Mouse (Mus musculus): ENCODE data around the gene Ccdc167. TPM values are rescaled to one million over a fixed set of nuclear protein-coding genes. Genes with fewer than 3 reads are reported as not detected.

Gene Ccdc167
- 14.5 and 15.7 TPM in 2 replicates for polyA plus RNA-seq (2011; ENCODE audit: insufficient read depth, insufficient read length, low read depth, missing spikeins)

GRCm38 (mm10) chr17:29716732-29717445 lies at the start of gene Ccdc167:
Ccdc167 (minus strand) TSS chr17:29717044.
- Histone ChIP-seq H3K27me3 (ENCODE audit: control insufficient read depth, insufficient read depth, low read length, poor library complexity, severe bottlenecking) (no peaks in the 10 kb centered on the region), H3K9ac (ENCODE audit: low read depth, poor library complexity, severe bottlenecking) (peak within 1 kb of the TSS; percentile 67)
- TF ChIP-seq POLR2A (IDR thresholded peaks at IDR 0.05; ENCODE audit: insufficient read depth, low read length) = peak; percentile 41
- 0 out of 2 replicates have a peak, but pooled peaks have one; percentile 32 for TF ChIP-seq EP300 (IDR thresholded peaks at IDR 0.05; ENCODE audit: insufficient read depth, low read depth, low read length)
- no peak for TF ChIP-seq CTCF (IDR thresholded peaks at IDR 0.05; ENCODE audit: low read depth, low read length)

GRCm38 (mm10) chr17:29765380-29765779 lies 48.5 kb upstream of the Ccdc167 start:
- Histone ChIP-seq H3K4me1 (ENCODE audit: control insufficient read depth, insufficient read depth, low read length) (peaks cover 2% of the 10 kb centered on the region), H3K9me3 (replicated peaks; ENCODE audit: control insufficient read depth, insufficient read depth, low read length, poor library complexity, severe bottlenecking) (no peaks in the 10 kb centered on the region)

More at GRCm38 (mm10) chr17:29716732-29717445, at the start of gene Ccdc167:
- peak within 1 kb of the TSS; percentile 65 for H3K27ac ChIP-seq (ENCODE audit: insufficient read depth, low read length)
- no peaks in the 10 kb centered on the region for H3K36me3 ChIP-seq (ENCODE audit: control insufficient read depth, insufficient read depth, low read length, poor library complexity, severe bottlenecking)
- H3K4me1 ChIP-seq (ENCODE audit: control insufficient read depth, insufficient read depth, low read length) = peaks cover 5% of the 10 kb centered on the region
- no peaks in the 10 kb centered on the region for H3K9me3 ChIP-seq (replicated peaks; ENCODE audit: control insufficient read depth, insufficient read depth, low read length, poor library complexity, severe bottlenecking)
- peak within 1 kb of the TSS; percentile 96 for H3K4me3 ChIP-seq (ENCODE audit: low read depth, low read length)

GRCm38 (mm10) chr17:29762551-29762950 lies 45.7 kb upstream of the Ccdc167 start:
- Histone ChIP-seq H3K9ac (ENCODE audit: low read depth, poor library complexity, severe bottlenecking) (no peak overlapping the region), H3K9me3 (replicated peaks; ENCODE audit: control insufficient read depth, insufficient read depth, low read length, poor library complexity, severe bottlenecking) (no peaks in the 10 kb centered on the region), H3K4me3 (ENCODE audit: low read depth, low read length) (no peak overlapping the region), H3K36me3 (ENCODE audit: control insufficient read depth, insufficient read depth, low read length, poor library complexity, severe bottlenecking) (no peaks in the 10 kb centered on the region), H3K27ac (ENCODE audit: insufficient read depth, low read length) (no peak overlapping the region), H3K27me3 (ENCODE audit: control insufficient read depth, insufficient read depth, low read length, poor library complexity, severe bottlenecking) (no peaks in the 10 kb centered on the region), H3K4me1 (ENCODE audit: control insufficient read depth, insufficient read depth, low read length) (peaks cover 2% of the 10 kb centered on the region)
- TF ChIP-seq CTCF (IDR thresholded peaks at IDR 0.05; ENCODE audit: low read depth, low read length) = peak; percentile 52
- TF ChIP-seq EP300 (IDR thresholded peaks at IDR 0.05; ENCODE audit: insufficient read depth, low read depth, low read length) = no peak
- no peak for TF ChIP-seq POLR2A (IDR thresholded peaks at IDR 0.05; ENCODE audit: insufficient read depth, low read length)

More at GRCm38 (mm10) chr17:29765380-29765779, 48.5 kb upstream of the Ccdc167 start:
- TF ChIP-seq CTCF (IDR thresholded peaks at IDR 0.05; ENCODE audit: low read depth, low read length) (no peak), EP300 (IDR thresholded peaks at IDR 0.05; ENCODE audit: insufficient read depth, low read depth, low read length) (no peak), POLR2A (IDR thresholded peaks at IDR 0.05; ENCODE audit: insufficient read depth, low read length) (no peak)
- no peak overlapping the region for H3K9ac ChIP-seq (ENCODE audit: low read depth, poor library complexity, severe bottlenecking)
- no peaks in the 10 kb centered on the region for H3K27me3 ChIP-seq (ENCODE audit: control insufficient read depth, insufficient read depth, low read length, poor library complexity, severe bottlenecking)
- no peaks in the 10 kb centered on the region for H3K36me3 ChIP-seq (ENCODE audit: control insufficient read depth, insufficient read depth, low read length, poor library complexity, severe bottlenecking)
- H3K27ac ChIP-seq (ENCODE audit: insufficient read depth, low read length) = no peak overlapping the region
- no peak overlapping the region for H3K4me3 ChIP-seq (ENCODE audit: low read depth, low read length)

GRCm38 (mm10) chr17:29761938-29762337 lies 45.1 kb upstream of the Ccdc167 start:
- H3K9me3 ChIP-seq (replicated peaks; ENCODE audit: control insufficient read depth, insufficient read depth, low read length, poor library complexity, severe bottlenecking) = no peaks in the 10 kb centered on the region
- TF ChIP-seq EP300 (IDR thresholded peaks at IDR 0.05; ENCODE audit: insufficient read depth, low read depth, low read length) (no peak), CTCF (IDR thresholded peaks at IDR 0.05; ENCODE audit: low read depth, low read length) (no peak), POLR2A (IDR thresholded peaks at IDR 0.05; ENCODE audit: insufficient read depth, low read length) (no peak)
- no peaks in the 10 kb centered on the region for H3K36me3 ChIP-seq (ENCODE audit: control insufficient read depth, insufficient read depth, low read length, poor library complexity, severe bottlenecking)
- H3K4me1 ChIP-seq (ENCODE audit: control insufficient read depth, insufficient read depth, low read length) = peaks cover 2% of the 10 kb centered on the region
- H3K27ac ChIP-seq (ENCODE audit: insufficient read depth, low read length) = no peak overlapping the region
- H3K27me3 ChIP-seq (ENCODE audit: control insufficient read depth, insufficient read depth, low read length, poor library complexity, severe bottlenecking) = no peaks in the 10 kb centered on the region
- H3K4me3 ChIP-seq (ENCODE audit: low read depth, low read length) = no peak overlapping the region
- no peak overlapping the region for H3K9ac ChIP-seq (ENCODE audit: low read depth, poor library complexity, severe bottlenecking)

GRCm38 (mm10) chr17:29760404-29761375 lies 43.8 kb upstream of the Ccdc167 start:
- no peak overlapping the region for H3K9ac ChIP-seq (ENCODE audit: low read depth, poor library complexity, severe bottlenecking)
- no peak overlapping the region for H3K27ac ChIP-seq (ENCODE audit: insufficient read depth, low read length)
- no peaks in the 10 kb centered on the region for H3K9me3 ChIP-seq (replicated peaks; ENCODE audit: control insufficient read depth, insufficient read depth, low read length, poor library complexity, severe bottlenecking)
- TF ChIP-seq POLR2A (IDR thresholded peaks at IDR 0.05; ENCODE audit: insufficient read depth, low read length) (no peak), CTCF (IDR thresholded peaks at IDR 0.05; ENCODE audit: low read depth, low read length) (no peak), EP300 (IDR thresholded peaks at IDR 0.05; ENCODE audit: insufficient read depth, low read depth, low read length) (no peak)
- no peaks in the 10 kb centered on the region for H3K36me3 ChIP-seq (ENCODE audit: control insufficient read depth, insufficient read depth, low read length, poor library complexity, severe bottlenecking)
- H3K4me1 ChIP-seq (ENCODE audit: control insufficient read depth, insufficient read depth, low read length) = peaks cover 2% of the 10 kb centered on the region
- H3K27me3 ChIP-seq (ENCODE audit: control insufficient read depth, insufficient read depth, low read length, poor library complexity, severe bottlenecking) = no peaks in the 10 kb centered on the region
- no peak overlapping the region for H3K4me3 ChIP-seq (ENCODE audit: low read depth, low read length)

Data from ES-Bruce4 (cell line).